Mouse (Mus musculus): ENCODE data around the gene Eml3.
"Not testable (repeated sequence)": the region's sequence is repeated elsewhere in the genome, so short reads cannot be mapped to it uniquely, and the experiment has no call there.

Gene Eml3

GRCm38 (mm10) chr19:8929224-8930088 is at the start of gene Eml3, which contains the start of gene Rom1:
Gene Eml3 (plus strand): TSS chr19:8929552.
Gene Rom1 (minus strand): TSS chr19:8929356.
- DNase-seq (ENCODE audit: low read depth, low spot score), result peak; percentile 85

DNA sequence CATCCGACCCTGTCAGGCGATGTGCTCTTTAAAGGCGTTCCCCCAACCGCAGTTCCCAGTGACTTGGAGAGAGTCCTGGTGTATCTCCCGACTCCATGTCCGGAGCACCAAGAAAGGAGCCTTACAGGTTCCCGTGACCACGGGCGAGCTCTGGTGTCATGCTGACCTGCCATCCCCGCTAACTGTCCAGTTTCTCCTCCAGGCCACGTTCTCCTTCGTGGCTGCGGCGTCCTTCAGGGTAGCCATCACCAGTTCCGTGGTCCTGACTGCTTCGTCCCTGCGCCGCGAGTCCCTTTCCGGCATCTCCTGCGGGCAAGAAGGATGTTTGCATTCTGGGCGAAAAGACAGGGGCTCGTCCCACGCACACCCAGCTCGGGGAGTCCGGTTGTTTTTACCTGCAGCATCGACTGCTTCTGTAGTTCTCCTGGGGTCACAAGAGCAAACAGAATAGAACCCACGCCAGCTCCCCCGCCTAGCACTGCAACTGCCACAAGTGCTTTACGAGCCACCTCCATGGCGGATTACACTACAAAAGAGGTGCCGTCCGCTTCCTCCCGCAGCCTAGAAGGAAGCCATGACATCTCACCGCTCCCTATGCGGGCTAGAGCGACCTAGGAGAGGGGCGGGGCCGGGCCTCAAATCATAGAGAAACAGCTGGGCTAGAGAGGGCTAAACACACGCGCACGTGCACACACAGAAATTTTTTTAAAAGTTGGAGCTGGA is 48.9 kb upstream of the Eml3 start, which contains the start of gene Uqcc3:
Gene Uqcc3, minus strand, starts transcription at position 613 of the 723 bp plus-strand sequence.
- DNase-seq (ENCODE audit: low read depth, low spot score), result peak; percentile 94

GRCm38 (mm10) chr19:8881034-8881392 is 48.3 kb upstream of the Eml3 start:
- DNase-seq (ENCODE audit: low read depth, low spot score), result no peak

GRCm38 (mm10) chr19:8883616-8884015 is 45.7 kb upstream of the Eml3 start, which contains the start of the genes Lbhd1 and Gm49403:
Gene Lbhd1 (plus strand): TSS chr19:8883732.
Gene Gm49403 (plus strand): TSS chr19:8883930.
- DNase-seq (ENCODE audit: low read depth, low spot score), result no peak

- peak; percentile 37 for DNase-seq (ENCODE audit: low read depth, low spot score)
Measured at GRCm38 (mm10) chr19:8886916-8887584, 42.3 kb upstream of the Eml3 start.

DNA sequence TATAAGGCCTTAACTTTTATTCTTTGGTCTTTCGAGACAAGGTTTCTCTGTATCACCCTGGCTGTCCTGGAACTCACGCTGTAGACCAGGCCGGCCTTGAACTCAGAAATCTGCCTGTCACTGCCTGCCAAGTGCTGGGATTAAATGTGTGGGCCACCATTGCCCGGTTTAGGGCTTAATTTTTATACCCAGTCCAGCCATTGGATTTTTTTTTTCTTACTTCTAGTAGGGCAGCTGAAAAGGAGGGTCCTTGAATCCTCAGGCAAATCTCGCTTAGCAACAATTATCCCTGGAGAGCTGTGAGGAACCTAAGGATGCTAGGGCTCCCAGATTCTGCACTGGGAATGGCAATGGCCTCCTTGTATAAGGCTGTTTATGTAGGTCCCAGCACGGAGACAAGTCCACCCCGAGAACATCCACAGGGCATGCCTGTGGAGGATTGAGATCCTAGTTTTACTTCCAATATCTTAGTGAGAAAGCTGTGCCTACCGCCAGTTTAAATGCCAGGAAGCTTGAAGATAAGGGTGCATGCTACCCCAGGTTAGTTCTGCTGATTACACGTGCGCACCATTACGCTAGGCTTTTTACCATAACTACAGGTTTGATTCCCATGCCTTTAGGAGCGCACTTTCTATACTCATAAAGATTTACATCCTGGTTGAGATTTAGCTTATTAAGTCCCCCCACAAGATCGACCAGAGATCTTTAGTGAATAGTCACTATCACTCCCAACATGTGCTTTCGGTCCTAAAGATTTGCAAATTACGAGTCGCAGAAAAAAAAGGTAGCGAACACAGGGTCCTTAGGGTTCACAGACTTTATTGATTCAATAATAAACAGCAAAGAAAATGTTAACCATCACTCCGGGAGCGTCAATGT is 41.5 kb upstream of the Eml3 start:
- DNase-seq (ENCODE audit: low read depth, low spot score), result peak; percentile 36

DNA sequence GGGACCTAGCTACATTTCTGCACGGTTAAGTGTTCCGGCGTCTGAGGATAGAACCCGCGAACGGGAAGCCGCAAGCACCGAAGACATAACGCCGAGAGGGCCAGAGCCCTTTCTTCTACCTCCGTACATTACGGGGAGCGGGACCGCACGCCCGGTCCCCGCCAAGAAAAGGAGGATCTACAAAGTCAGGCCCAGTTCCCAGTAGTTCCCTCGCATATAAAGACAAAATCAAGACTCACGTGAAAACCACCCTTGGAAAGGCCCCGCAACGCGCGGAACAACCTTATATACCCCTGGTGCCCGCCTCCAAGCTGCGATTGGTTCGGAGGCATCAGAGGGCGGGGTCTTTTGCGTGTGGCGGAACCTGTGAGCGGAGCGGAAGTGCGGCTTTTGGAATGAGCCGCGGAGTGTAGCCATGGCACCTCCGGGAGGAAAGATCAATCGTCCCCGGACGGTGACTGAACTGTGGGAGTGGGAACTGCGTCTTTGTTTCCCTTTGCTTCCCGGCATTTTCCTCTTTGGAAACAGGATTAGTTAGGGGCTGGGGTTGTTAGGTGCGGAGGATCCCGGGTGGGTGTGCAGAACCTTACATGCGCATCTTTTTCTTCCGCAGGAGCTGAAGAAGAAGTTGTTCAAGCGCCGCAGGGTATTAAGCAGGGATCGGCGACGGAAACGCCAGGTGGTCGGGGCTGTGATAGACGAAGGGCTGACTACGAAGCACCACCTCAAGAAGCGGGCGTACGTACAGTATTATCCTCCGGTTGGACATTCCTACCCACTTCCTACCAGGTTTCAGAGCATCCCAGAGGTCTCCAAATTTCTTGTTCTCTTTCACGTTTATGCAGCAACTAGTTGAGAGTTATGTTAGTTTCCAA is 40.6 kb upstream of the Eml3 start, which contains the start of the genes 1810009A15Rik and Gm49416:
Gene 1810009A15Rik, plus strand, starts transcription at position 343 of the 875 bp plus-strand sequence.
Gene Gm49416, plus strand, starts transcription at position 416 of the 875 bp plus-strand sequence.
- peak; percentile 98 for DNase-seq (ENCODE audit: low read depth, low spot score)

GRCm38 (mm10) chr19:8892829-8893766 is 36.3 kb upstream of the Eml3 start, which contains the start of gene Ints5:
Gene Ints5 (plus strand): TSS chr19:8893005.
- peak; percentile 92 for DNase-seq (ENCODE audit: low read depth, low spot score)

- no peak for DNase-seq (ENCODE audit: low read depth, low spot score)
Measured at GRCm38 (mm10) chr19:8895397-8895960, 33.9 kb upstream of the Eml3 start.

- DNase-seq (ENCODE audit: low read depth, low spot score), result not testable (repeated sequence)
Measured at GRCm38 (mm10) chr19:8896231-8896630, 33.1 kb upstream of the Eml3 start.

DNA sequence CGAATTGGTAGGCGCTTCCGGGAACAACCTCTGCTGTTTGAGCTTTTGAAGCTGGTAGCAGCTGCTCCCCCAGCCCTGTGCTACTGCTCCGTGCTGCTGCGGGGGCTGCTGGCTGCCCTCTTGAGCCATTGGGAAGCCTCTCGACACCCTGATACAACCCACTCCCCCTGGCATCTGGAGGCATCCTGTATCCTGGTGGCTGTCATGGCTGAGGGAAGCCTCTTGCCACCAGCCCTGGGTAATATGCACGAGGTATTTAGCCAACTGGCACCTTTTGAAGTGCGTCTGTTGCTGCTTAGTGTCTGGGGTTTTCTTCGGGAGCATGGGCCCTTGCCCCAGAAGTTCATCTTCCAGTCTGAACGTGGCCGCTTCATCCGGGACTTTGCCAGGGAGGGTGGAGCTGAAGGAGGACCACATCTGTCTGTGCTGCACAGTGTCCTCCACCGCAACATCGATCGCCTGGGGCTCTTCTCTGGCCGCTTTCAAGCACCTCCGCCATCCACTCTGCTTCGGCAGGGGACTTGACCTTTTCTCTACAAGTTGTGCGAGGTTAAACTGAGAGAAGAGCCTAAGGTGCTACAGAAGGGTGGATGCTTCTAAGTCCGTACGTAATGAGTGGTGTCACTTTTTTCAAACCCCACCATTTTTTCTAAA is 32.0 kb upstream of the Eml3 start:
- peak; percentile 82 for DNase-seq (ENCODE audit: low read depth, low spot score)

- DNase-seq (ENCODE audit: low read depth, low spot score), result peak; percentile 99
Measured at GRCm38 (mm10) chr19:8897865-8898495, 31.4 kb upstream of the Eml3 start, which contains the start of gene Ganab. Gene Ganab (plus strand): TSS chr19:8898071.

GRCm38 (mm10) chr19:8898576-8898975 is 30.8 kb upstream of the Eml3 start:
- peak; percentile 68 for DNase-seq (ENCODE audit: low read depth, low spot score)

DNA sequence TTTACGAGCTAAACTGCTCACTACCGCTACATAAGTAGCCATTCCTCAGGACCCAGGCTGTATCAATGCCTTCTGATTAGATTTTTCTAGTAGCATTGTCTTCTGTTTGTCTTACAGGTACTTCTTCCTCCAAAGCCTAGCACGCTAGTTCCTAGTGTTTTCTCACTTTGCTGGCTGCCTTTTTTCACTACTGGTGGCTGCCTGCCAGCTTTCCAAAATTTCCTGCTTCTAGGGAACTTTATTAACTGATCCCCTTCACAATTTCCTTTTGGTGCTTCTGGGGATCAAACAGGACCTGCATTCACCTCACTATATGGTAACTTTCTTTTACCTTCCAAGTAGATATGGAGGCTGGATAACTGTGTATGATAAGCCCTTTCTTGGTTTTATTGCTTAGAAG is 30.3 kb upstream of the Eml3 start:
- peak; percentile 24 for DNase-seq (ENCODE audit: low read depth, low spot score)

- DNase-seq (ENCODE audit: low read depth, low spot score), result no peak
Measured at GRCm38 (mm10) chr19:8903412-8903811, 25.9 kb upstream of the Eml3 start.

- DNase-seq (ENCODE audit: low read depth, low spot score), result no peak
Measured at GRCm38 (mm10) chr19:8908531-8908930, 20.8 kb upstream of the Eml3 start.

- DNase-seq (ENCODE audit: low read depth, low spot score), result no peak
Measured at GRCm38 (mm10) chr19:8911810-8912209, 17.5 kb upstream of the Eml3 start.
